Mouse (Mus musculus): ENCODE data around the gene Rngtt.

DNA sequence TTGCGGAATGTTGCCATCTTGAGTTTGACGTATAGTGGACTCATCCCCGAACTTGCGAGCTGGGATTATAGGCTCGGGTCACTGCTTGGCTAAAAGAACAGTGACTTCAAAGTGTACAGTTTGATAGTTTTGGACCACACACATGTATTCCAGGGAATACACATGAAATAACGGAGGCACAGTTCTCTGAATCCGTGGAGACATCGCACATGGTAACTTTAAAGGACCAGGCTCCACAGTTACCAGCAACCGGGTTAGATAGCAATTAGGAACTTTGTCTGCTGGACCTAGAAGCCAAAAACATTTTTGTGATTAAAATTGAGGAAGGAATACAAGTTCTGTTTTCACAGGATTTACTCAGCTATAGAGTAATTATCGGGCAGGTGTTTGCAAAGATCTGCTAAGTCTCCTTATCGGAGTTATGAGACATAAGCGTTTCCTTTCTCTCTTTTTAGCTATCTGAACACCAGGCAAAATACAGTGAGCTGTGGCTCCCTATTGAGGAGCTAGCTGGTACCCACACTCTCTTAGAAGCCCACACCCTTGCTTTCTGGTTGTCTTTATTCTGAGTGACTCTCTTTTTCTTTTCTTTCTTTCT lies 828 bp downstream of the Rngtt start:
- no peak for TF ChIP-seq CTCF (IDR thresholded peaks at IDR 0.05 in 2 of 3, conservative IDR thresholded peaks at IDR 0.05 in 1 of 3; ENCODE audit: control insufficient read depth in 1 of 3, insufficient read depth in 1 of 3, low read depth in 2 of 3, low read length in 3 of 3, poor library complexity in 1 of 3, severe bottlenecking in 1 of 3)
- TF ChIP-seq POLR2A (IDR thresholded peaks at IDR 0.05; ENCODE audit: control insufficient read depth in 1 of 2, insufficient read depth in 1 of 2, low read depth in 1 of 2, low read length in 2 of 2, poor library complexity in 1 of 2), result no peak
